Mouse (Mus musculus) testis, postnatal 10 days (tissue): Measurements from ENCODE around the gene Mad1l1.

ENCODE experiments used
- DNase-seq: peaks from one replicate; pipeline ENCODE4 v3.0.0; 2021; ENCODE audit warnings: low spot score

The Mad1l1 gene

GRCm38 (mm10) chr5:140177582-140177981 lies 143.8 kb downstream of the Mad1l1 start:
- no peak for DNase-seq

DNA sequence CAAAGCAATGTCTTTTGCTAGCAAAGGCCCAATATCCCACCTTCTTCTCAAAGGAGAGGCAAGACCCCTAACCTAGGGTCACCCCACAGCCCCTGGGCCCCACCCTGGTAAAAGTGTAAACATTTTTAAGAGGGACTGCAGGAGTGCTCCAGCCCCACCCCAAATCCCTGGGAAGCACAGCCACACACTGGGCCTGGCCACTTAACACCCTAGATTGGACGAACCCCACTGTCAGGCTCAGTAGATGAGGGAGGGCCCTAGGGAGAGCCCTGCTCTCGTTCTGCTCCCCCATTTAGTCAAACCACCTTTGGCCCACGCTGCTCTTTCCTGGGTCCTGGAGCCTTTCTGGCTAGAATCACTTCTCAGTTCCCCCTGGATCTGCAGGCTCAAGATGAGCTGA lies 145.0 kb downstream of the Mad1l1 start:
- no peak for DNase-seq

DNA sequence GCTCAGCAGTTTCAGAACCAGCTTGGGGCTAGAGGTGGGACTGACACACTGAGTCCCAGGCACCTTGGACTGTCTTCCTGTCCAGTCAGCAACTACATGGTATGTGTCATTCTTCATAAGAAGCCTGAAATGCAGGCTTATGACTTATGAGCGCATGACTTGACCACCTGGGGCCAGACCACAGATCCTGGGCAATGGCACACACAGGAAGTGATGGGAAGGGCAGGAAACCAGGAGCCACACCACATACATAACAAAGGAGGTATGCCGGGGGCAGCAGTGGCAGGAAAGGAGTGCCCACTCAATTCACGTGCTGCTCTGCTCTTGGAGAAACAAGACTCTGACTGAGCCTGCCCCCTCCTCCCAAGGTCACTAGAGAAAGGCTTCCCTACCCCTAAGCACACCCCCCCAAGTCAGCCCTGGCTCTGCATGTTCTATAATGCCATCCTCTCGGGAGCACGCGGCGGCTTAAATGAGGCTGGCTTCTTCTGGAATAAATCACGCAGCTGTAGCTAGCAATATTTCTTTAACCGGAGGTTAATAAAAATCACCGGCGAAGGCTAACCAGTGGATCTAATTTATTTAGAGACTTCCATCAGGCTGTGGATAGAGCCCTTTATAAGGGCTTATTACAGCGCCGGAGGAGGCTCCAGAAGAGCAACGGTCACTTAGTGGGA lies 146.4 kb downstream of the Mad1l1 start:
- no peak for DNase-seq

DNA sequence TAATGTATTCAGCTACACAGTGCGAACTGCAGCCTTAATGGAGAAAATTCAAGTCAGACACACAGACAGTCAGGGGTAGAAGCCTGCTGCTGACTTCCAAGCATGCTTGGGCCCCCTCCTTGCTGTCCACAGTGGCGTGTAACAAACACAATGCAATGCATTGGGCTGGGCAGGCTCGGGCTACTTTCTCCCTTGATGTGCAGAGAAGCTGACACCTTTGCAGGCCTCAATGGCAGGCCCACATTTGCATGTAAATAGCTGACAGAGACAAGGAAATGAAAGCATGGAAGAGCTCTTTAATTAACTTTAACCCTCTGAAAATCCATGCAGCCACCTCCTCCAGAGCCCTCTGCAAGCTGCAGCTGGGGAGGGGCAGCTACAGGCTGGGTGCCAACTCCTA lies 147.3 kb downstream of the Mad1l1 start:
- no peak for DNase-seq

GRCm38 (mm10) chr5:140173181-140173580 lies 148.2 kb downstream of the Mad1l1 start:
- DNase-seq: no peak

DNA sequence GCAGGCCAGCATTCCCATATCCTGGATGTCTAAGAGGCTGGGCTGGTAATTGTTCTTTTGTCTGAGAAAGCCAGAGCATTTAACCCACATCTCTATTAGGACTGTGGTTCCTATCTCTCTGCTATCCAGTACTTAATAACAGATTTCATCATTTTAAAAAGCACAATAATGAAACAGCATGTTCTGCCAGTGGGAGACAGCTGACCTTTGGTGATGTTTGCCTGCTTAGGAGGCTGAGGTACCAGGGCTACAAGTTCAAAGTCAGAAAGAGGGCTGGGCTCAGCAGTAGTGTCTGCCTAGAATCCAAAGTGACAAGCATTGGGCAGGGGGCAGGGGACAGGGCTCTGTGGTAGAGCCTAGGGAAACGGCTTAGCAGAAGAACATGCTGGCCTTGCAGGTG lies 149.6 kb downstream of the Mad1l1 start:
- no peak for DNase-seq

DNA sequence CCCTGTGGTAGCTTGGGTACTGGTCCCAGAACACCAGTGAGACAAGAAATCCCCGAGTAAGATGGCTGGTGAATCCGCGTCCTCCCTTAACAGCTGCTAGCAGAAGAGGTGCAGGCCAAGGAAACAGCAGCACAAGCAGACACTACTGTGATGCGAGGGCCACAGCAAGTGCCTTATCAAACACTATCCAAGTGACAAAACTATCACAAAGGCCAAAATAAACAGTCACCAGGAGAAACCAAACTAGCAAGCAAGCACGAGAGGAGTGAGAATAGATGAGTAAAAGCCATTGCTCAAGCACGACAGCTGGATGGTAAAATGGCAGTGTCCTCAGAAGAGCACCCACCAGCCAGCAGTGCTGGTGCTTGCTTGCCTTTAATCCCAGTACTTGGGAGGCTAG lies 153.8 kb downstream of the Mad1l1 start:
- no peak for DNase-seq

DNA sequence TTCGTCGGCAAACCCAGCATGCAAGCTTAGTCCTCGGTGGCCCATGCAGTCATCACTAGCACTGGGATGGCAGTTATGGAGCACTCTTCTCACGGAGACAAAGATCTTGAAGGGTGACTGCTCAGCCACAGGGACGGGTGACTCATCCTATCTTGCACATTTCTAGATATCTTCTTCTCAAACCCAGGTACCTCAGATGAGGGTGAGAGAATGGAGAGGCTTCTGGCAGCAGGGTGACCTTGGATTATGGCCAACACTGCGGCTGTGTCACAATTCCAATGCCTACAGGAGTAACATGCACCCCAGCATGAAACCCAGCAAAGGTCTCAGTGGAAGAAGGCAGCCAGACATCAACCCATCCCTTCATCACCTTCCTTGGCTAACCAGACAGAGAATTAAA lies 154.3 kb downstream of the Mad1l1 start:
- no peak for DNase-seq

- DNase-seq: no peak
These were observed 157.4 kb downstream of the Mad1l1 start for GRCm38 (mm10) chr5:140163947-140164346.

- DNase-seq: no peak
These were observed 159.1 kb downstream of the Mad1l1 start for GRCm38 (mm10) chr5:140162071-140162845.

DNA sequence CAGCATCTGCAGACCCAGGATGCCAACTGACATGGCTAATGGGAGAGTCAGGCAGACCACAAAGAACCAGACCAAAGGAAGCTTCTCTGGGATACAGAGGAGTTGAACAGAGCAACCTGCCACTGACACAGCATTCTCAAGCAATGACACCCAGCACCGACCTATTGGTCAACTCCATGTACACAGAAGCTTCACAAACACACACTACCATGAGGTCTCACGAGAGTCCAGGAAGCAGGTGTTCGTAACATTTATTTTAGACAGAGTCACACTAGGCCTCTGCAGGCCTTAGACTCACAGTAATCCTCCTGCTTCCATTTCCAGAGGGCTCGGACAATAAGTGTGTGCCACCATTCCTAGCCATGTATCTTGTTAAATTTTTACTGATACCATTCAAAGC lies 162.3 kb downstream of the Mad1l1 start:
- DNase-seq: no peak

DNA sequence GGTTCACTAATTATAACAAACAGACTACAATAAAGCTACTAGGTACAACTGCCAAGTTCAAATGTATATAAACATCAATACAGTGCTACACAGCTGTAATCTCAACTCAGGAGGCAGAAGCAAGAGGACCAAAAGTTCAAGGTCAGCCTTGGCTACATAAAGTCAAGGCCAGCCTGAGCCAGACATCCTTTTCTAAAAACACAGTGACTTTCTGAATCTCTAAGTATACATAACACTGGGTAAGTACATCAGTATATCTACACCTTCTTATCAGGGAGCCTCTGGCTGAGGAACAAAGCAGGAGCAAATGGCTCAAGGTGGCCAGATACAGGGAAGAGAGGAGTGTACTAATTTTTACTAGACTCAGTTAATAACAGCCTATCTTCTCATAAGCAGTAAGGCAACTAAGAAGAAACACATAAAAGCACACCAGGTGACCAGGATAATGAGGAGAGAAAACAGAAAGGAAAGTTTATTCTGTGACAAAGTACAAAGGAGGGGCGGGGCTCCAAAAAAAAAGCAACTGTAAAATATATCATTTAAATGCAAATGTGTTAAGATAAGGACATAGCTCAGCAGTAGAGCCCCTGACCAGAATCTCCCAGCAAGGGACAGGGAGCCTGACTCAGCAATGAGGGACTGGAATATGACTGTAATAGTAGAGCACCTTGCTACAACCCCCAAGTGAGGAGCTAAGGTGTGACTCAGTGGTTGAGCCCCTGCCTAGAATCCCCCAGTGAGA lies 163.3 kb downstream of the Mad1l1 start:
- no peak for DNase-seq

- no peak for DNase-seq
These were observed 167.2 kb downstream of the Mad1l1 start for GRCm38 (mm10) chr5:140154166-140154565.

- no peak for DNase-seq
These were observed 169.5 kb downstream of the Mad1l1 start for GRCm38 (mm10) chr5:140151871-140152270.

DNA sequence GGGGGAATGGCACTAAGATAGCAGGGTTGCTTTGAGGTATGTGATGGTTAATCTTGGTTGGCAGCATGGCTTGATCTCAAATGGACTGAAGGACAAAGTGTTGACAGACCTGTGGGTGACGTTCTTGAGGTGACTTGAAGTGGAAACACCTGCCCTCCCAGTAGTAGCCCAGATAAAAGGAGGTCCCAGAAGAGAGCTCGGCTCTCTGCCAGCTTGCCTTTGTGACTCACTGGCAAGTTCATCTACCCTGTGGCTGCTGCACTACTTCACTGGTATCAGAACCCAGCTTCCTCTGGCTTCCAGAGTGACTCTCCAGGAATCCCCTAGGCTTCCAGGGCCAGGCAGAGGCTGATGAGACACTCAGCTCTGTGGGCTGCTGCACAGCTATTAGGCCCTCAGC lies 170.2 kb downstream of the Mad1l1 start:
- no peak for DNase-seq

DNA sequence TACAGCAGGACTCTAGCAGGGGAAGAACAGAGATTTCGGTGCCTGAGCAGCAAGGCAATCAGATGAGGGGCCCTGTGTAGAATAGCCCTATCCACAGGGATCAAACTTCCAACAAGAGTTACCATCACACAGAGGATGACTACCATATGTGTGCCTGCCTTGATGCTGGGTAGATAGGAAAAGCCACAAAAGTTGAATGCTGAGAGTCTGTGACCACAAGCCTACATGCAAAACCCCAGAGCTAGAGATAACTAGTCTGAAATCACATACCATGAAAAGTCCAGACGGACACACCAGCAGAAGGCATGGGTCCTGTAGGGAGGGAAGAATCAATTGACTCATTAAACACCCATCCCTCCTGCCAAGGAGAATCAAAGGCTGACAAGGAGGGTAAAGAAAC lies 170.7 kb downstream of the Mad1l1 start:
- no peak for DNase-seq

DNA sequence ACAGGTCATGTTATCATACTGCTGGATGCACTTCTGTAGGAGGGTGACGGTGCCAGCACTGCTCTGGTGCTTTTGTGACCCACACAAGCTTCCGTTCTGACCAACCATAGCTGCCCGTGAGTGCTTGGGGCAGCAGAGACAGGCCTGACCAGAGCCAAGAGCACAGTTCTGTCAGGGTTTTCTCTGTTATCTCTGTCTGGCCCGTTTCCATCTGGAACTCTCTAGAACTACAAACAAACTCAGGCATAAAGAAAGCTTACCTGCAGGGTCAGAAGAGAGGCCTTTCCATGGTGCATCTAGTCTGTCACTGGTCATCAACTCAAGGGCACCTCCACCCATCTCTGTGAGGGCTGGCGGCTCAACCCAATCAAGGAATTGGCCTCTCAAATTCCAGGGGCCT lies 171.2 kb downstream of the Mad1l1 start:
- DNase-seq: no peak

GRCm38 (mm10) chr5:140149298-140149697 lies 172.1 kb downstream of the Mad1l1 start:
- no peak for DNase-seq

DNA sequence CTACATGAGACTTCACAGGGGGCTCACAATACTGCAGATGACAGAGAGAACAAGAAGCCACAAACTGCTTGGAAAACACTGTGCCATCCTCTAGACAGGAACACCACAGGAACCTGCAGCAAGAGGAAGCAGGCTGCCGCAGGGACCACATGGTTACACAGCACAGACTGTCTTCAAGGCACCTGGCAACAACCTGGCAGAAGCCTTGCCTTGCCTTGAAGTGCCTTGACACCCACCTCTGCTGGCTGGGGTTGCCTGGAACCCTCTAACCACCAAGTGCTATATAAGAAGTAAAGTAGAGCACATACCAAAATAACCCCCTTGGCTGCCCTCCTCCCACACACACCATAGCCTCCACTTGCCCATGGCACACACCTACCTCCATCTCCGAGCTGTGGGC lies 177.8 kb downstream of the Mad1l1 start:
- no peak for DNase-seq

DNA sequence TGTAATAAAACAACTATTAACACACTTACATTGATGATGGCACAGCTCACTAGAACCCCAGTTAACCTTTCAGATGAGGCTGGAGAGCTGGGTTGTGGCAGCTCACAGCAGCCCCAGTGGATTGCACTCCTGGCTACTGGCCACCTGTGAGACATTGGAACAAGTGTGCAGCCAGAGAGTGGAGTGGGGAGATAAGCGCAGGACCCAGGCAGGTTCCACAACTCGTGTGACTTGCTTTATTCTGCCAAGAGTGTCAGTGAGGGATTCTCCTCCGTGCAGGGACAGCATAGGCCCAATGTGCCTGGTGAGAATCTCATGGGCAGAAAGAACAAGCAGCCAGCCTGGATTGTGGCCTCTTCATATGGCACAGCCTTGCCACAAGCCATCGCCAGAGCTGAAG lies 180.0 kb downstream of the Mad1l1 start:
- DNase-seq: no peak

DNA sequence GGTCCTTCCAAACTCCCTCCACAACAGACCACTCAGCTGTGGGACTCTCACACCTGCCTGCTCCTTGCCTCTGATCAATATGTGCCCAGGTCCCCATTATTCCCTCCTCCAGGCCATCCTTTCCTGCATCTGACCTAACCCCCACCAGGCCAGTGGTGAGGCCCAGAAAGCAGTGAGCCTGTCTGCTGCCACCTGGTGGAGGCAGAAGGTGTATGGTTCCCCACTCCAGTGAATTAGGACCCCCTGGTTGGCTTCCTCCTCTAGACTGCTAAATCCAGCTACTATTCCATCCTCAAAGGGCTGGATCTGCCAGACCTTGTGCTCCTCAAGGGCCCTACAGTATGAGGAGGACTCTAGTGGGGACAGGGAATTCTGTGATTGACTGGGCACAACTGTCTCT lies 181.1 kb downstream of the Mad1l1 start:
- peak; percentile 82 for DNase-seq

GRCm38 (mm10) chr5:140135734-140136625 lies 185.4 kb downstream of the Mad1l1 start:
- no peak for DNase-seq
